Mouse (Mus musculus): ENCODE results near the gene Ermap. TPM values are rescaled to one million over a fixed set of nuclear protein-coding genes. Genes with fewer than 3 reads are reported as not detected.

Ermap gene
- polyA plus RNA-seq, 1 experiment from 2014 or later, result 0.87 TPM

DNA sequence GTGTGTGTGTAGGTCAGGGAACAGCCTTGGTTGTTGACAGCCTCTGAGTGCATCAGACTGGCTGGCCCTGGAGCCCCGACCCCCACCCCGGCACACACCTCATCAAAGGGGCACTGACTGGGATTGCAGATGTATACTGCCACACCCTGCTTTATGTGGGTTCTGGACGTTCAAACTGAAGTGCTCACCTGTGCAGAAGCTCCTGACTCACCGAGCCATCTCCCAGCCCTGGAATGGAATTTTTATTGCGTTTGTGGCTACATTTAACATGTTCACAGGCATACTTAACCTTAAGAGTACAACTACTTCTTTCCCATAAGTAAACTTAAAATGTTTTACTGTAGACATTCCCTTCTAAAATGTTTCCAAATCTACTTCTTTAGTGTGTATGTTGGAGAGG, 31.9 kb downstream of the Ermap start:
- no peak overlapping the region for H3K4me3 ChIP-seq
- H3K9me3 ChIP-seq (replicated peaks), result no peaks in the 10 kb centered on the region
- no peak for ATAC-seq
- no peaks in the 10 kb centered on the region for H3K27me3 ChIP-seq
- no peak overlapping the region for H3K4me2 ChIP-seq
- H3K36me3 ChIP-seq (ENCODE audit: poor library complexity, severe bottlenecking), result no peaks in the 10 kb centered on the region
- no peak overlapping the region for H3K27ac ChIP-seq
- no peaks in the 10 kb centered on the region for H3K4me1 ChIP-seq
- WGBS, result 91% methylated on average over 5 of the region's 5 CpGs
- no peak overlapping the region for H3K9ac ChIP-seq

DNA sequence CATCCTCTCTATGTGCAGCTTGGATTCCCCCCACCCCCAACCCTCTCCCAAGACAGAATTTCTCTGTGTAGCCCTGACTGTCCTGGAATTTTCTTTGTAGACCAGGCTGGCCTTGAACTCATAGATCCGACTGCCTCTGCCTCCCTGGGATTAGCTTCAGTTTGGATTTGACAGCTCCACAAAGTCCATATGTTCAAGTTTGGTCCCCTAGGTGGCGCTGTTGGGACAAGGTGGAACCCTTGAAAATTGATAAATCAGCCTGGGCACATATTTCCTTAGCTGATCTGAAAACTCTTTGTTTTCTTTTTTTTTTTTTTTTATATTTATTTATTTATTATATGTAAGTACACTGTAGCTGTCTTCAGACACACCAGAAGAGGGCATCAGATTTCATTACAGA, 32.6 kb downstream of the Ermap start:
- Histone ChIP-seq H3K36me3 (ENCODE audit: poor library complexity, severe bottlenecking) (no peaks in the 10 kb centered on the region), H3K27ac (no peak overlapping the region), H3K9ac (no peak overlapping the region), H3K4me1 (no peaks in the 10 kb centered on the region), H3K27me3 (no peaks in the 10 kb centered on the region), H3K4me2 (no peak overlapping the region), H3K4me3 (no peak overlapping the region), H3K9me3 (replicated peaks) (no peaks in the 10 kb centered on the region)
- 39% methylated on average over 2 of the region's 2 CpGs for WGBS
- no peak for ATAC-seq

DNA sequence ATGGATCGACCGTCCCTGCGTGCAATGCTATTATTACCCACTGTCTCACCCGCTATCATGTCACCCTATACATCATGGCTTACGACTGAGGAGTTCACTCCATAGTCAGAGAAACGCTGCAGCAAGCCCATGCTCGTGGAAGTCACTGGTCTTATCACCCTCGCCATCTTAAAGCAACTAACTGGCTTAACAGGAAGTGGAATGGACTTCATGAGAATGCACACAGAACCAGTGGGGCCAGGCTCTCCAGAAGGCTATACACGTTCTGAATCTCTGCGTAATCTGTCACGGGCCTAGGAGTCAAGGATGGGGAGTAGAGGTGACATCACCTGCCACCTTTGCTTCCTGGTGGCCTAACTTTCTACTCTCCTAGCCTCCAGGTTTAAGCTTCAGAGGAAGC, 41.1 kb downstream of the Ermap start:
- Histone ChIP-seq H3K4me1 (peaks cover 4% of the 10 kb centered on the region; the same call in 1 of the 2 replicates), H3K27ac (no peak overlapping the region), H3K36me3 (ENCODE audit: poor library complexity, severe bottlenecking) (no peaks in the 10 kb centered on the region), H3K27me3 (no peaks in the 10 kb centered on the region), H3K9me3 (replicated peaks) (no peaks in the 10 kb centered on the region), H3K9ac (no peak overlapping the region), H3K4me2 (no peak overlapping the region), H3K4me3 (no peak overlapping the region)
- 94% methylated on average over 11 of the region's 11 CpGs for WGBS
- no peak for ATAC-seq

DNA sequence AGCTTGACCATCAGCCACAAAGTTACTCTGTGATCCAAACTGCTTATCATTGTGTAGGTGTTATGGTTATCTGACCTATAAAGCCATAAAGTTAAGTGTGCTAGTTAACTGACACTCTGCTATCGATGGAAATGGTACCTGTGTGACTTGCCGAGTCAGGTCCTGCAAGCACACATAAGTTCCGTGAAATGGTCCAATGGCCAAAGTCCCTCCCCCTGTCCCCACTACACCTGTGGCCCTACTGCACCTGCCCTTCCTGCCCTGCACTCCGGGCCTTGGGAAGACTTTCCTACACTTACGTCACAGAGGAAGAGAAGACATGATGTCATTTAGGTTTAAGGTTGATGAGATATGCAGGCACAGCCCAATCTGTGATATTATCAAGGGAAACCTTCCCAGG, 42.5 kb downstream of the Ermap start:
- WGBS, result 94% methylated on average over 5 of the region's 5 CpGs
- no peak for ATAC-seq
- no peak overlapping the region for H3K27ac ChIP-seq

DNA sequence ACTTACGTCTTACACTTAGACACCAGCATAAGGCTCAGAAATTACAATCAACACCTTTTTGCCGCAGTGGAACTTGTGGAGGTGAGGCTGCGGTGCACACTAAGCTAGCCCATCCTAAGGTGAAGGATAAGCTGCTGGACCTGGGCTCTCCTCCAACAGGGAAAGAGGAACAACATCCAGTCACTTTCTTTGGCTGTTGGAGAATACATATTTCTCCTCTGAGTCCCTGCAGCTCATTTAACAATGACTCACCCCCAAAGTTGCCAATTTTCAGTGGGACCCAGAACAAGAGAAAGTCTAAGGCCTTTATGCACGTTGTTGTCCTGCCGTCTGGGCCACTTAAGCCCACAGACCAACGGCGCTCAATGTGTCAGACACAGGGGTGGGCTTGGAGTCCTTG, 43.0 kb downstream of the Ermap start:
- no peak overlapping the region for H3K4me3 ChIP-seq
- no peak for ATAC-seq
- peaks cover 7% of the 10 kb centered on the region; the same call in 1 of the 2 replicates for H3K4me1 ChIP-seq
- no peak overlapping the region for H3K27ac ChIP-seq
- H3K4me2 ChIP-seq, result no peak overlapping the region
- 78% methylated on average over 7 of the region's 7 CpGs for WGBS
- no peaks in the 10 kb centered on the region for H3K9me3 ChIP-seq (replicated peaks)
- no peak overlapping the region for H3K9ac ChIP-seq
- no peaks in the 10 kb centered on the region for H3K27me3 ChIP-seq
- H3K36me3 ChIP-seq (ENCODE audit: poor library complexity, severe bottlenecking), result no peaks in the 10 kb centered on the region

More for the DNA sequence above, 42.5 kb downstream of the Ermap start:
- H3K4me3 ChIP-seq, result no peak overlapping the region
- no peaks in the 10 kb centered on the region for H3K27me3 ChIP-seq
- no peaks in the 10 kb centered on the region for H3K9me3 ChIP-seq (replicated peaks)
- H3K4me2 ChIP-seq, result no peak overlapping the region
- no peak overlapping the region for H3K9ac ChIP-seq
- H3K4me1 ChIP-seq, result peaks cover 6% of the 10 kb centered on the region; the same call in 1 of the 2 replicates
- no peaks in the 10 kb centered on the region for H3K36me3 ChIP-seq (ENCODE audit: poor library complexity, severe bottlenecking)

DNA sequence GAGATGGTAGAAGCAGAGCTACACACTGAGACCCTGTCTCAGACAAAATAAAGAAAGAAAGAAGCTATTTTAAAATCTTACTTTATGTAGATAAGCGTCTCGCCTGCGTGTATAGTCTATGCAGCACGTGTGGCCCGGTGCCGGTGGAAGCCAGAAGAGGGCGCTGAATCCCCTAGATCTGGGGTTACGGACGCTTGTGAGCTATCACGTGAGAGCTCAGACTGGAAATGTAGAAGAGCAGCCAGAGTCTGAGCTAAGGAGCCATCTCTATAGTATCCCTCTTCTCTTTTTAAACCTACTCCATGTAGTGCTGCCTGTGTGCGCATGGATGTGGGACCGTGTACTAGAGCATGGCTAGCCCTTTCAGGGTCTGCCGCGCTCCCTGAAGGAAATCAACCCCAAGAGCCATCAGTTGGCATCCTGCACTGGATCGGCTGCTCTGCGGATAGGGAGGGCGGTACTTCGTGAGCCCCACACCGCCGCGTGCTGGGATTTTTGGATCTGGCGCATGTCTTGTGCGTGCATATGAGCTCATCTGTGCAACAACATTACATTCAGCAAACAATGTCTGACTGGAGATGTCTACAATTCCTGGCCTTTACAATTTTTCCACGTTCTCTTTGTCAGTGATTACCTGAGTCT, 47.5 kb downstream of the Ermap start:
- no peaks in the 10 kb centered on the region for H3K27me3 ChIP-seq
- H3K9me3 ChIP-seq (replicated peaks), result no peaks in the 10 kb centered on the region
- peak; percentile 82 for ATAC-seq
- peaks cover 4% of the 10 kb centered on the region; the same call in 1 of the 2 replicates for H3K36me3 ChIP-seq (ENCODE audit: poor library complexity, severe bottlenecking)
- 28% methylated on average over 24 of the region's 24 CpGs for WGBS
- peak overlapping the region; percentile 38; the same call in 1 of the 2 replicates for H3K9ac ChIP-seq
- peaks cover 15% of the 10 kb centered on the region for H3K4me1 ChIP-seq
- H3K27ac ChIP-seq, result no peak overlapping the region
- peak overlapping the region; percentile 21 for H3K4me3 ChIP-seq
- H3K4me2 ChIP-seq, result peak overlapping the region; percentile 58

DNA sequence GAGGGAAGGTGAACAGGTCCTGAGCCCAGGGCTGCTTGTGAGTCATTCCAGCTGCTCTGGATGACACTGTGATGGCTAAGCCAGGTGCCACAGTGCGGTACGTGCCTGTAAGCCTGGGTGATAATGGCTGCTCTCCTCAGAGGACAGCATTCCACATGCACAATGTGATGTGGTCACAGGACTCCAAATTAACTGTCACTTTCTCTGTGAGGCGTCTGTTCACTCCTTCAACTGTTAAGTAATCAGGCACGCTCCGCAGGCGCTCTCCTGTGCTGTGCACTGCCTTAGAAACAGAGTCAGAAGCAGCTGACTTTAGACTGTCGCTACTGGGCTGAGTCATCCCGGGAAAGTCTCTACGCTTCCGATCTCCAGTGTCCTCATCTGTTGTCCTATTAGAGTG, 48.6 kb downstream of the Ermap start:
- WGBS, result 61% methylated on average over 10 of the region's 10 CpGs
- peaks cover 16% of the 10 kb centered on the region for H3K36me3 ChIP-seq (ENCODE audit: poor library complexity, severe bottlenecking)

DNA sequence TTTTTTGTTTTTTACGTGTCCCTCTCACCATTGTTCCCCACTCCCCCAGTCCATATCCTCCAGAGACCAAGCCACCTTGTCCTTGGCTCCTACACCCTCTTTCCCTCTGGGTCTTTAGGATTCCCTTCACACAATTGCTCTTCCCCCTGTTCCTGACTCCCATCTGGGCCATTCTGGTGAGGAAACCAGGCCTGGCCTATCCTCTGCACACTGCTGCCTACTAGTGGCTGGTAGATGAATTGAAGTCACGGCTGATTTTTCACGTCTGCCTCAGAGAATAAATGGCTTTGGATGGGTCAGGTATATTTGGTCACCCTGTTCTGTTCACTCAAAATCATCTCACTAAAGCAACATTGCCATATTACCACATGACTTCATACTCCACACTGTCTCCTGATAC, 49.7 kb downstream of the Ermap start:
- WGBS, result 49% methylated on average over 3 of the region's 3 CpGs

More for the DNA sequence above, 48.6 kb downstream of the Ermap start:
- Histone ChIP-seq H3K9me3 (replicated peaks) (no peaks in the 10 kb centered on the region), H3K27ac (no peak overlapping the region), H3K4me2 (no peak overlapping the region), H3K9ac (no peak overlapping the region), H3K27me3 (no peaks in the 10 kb centered on the region), H3K4me3 (no peak overlapping the region), H3K4me1 (peaks cover 15% of the 10 kb centered on the region)
- no peak for ATAC-seq

DNA sequence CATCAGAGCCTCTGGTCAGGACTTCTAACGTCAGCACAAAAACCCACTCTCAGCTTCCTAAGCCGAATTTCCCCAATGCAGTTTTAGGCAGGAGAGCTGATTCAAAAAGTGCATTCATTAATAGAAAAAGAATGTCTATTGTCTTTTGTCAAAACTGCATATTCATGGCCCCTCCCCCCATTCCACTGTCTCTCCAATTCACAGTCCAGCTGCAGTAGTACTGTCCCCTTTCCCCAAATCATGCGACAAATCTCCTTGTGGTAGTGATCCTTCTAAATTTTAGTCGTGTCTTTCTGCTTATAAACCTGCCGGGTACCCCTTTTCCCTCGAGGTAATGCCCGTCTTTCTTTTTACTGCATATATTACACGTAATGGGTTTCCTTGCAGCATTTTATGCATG, 51.0 kb downstream of the Ermap start:
- H3K4me3 ChIP-seq, result no peak overlapping the region
- H3K4me2 ChIP-seq, result peak overlapping the region; percentile 54
- peaks cover 40% of the 10 kb centered on the region for H3K36me3 ChIP-seq (ENCODE audit: poor library complexity, severe bottlenecking)
- no peak overlapping the region for H3K9ac ChIP-seq
- no peak for ATAC-seq
- no peaks in the 10 kb centered on the region for H3K27me3 ChIP-seq
- no peak overlapping the region for H3K27ac ChIP-seq
- H3K4me1 ChIP-seq, result peaks cover 15% of the 10 kb centered on the region
- WGBS, result 53% methylated on average over 8 of the region's 8 CpGs
- H3K9me3 ChIP-seq (replicated peaks), result no peaks in the 10 kb centered on the region

More for the DNA sequence above, 49.7 kb downstream of the Ermap start:
- no peak overlapping the region for H3K9ac ChIP-seq
- H3K9me3 ChIP-seq (replicated peaks), result no peaks in the 10 kb centered on the region
- H3K4me2 ChIP-seq, result no peak overlapping the region
- H3K27me3 ChIP-seq, result no peaks in the 10 kb centered on the region
- no peak overlapping the region for H3K27ac ChIP-seq
- no peak overlapping the region for H3K4me3 ChIP-seq
- H3K36me3 ChIP-seq (ENCODE audit: poor library complexity, severe bottlenecking), result peaks cover 26% of the 10 kb centered on the region
- peaks cover 15% of the 10 kb centered on the region for H3K4me1 ChIP-seq
- ATAC-seq, result no peak

DNA sequence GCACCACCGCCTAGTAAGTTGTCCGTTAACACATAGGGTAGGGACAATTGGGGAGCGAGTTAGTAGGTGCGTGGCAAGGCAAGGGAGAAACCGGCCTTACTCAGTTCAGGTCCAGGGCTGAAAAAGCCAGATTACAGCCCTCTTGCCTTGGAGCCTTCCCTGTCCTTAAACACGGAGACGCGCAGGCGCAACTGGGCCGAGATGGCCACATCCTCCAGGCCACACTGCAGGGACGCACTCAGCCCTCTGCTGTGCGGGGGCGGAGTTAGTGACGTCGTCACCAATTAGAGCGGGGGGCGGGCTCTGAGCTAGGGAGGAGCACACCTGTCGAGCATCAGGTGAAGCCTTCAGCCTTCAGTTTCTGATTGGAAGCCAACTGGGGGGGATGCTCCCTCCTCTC, 51.6 kb downstream of the Ermap start:
- Histone ChIP-seq H3K27ac (0 out of 2 replicates have a peak overlapping the region, but pooled peaks have one; percentile 2), H3K36me3 (ENCODE audit: poor library complexity, severe bottlenecking) (peaks cover 46% of the 10 kb centered on the region), H3K9ac (peak overlapping the region; percentile 40; the same call in 1 of the 2 replicates), H3K27me3 (no peaks in the 10 kb centered on the region), H3K9me3 (replicated peaks) (no peaks in the 10 kb centered on the region), H3K4me2 (peak overlapping the region; percentile 54), H3K4me3 (peak overlapping the region; percentile 20), H3K4me1 (peaks cover 15% of the 10 kb centered on the region)
- 5% methylated on average over 18 of the region's 18 CpGs for WGBS
- ATAC-seq, result peak; percentile 84

DNA sequence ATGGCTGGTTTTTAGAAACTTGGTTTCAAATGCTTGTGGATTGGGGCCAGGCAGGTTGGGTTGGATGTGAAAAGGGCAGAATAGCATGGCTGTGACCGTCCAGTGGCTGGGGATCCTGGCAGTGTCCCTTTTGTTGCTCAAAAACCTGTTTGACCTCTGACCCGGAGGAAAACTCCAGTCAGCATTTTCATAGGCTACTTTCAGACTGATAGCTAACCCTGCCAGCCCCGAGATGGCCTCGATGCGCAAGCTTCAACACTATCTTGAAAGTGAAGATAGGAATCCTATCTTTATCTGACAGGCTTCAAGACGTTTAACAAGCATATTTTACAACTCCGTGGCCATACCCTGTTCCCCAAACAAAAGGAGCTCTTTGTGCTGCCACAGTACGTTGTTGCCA, 52.5 kb downstream of the Ermap start:
- no peak overlapping the region for H3K9ac ChIP-seq
- no peaks in the 10 kb centered on the region for H3K27me3 ChIP-seq

DNA sequence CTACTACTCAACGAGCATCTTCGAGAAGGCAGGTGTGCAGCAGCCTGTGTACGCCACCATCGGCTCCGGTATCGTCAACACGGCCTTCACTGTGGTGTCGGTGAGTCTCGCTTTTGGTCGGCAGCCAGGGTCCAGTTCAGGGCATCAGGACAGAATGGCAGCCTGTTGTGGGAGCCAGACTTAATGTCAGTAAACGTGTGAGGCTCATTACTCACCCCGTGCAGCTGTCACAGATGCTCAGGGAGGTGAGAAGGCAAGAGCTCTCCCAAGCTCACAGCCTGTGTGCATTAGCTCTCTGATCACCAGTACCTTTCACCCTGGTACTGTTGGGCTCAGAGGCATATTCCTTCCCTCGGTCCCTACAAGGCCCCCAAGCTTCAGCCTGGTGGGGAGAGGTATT, 56.0 kb downstream of the Ermap start:
- Histone ChIP-seq H3K36me3 (ENCODE audit: poor library complexity, severe bottlenecking) (peaks cover 80% of the 10 kb centered on the region), H3K27me3 (no peaks in the 10 kb centered on the region), H3K27ac (no peak overlapping the region), H3K4me1 (peaks cover 12% of the 10 kb centered on the region), H3K9ac (no peak overlapping the region), H3K9me3 (replicated peaks) (no peaks in the 10 kb centered on the region), H3K4me2 (no peak overlapping the region), H3K4me3 (no peak overlapping the region)
- 92% methylated on average over 13 of the region's 13 CpGs for WGBS
- no peak for ATAC-seq

More for the DNA sequence above, 52.5 kb downstream of the Ermap start:
- Histone ChIP-seq H3K9me3 (replicated peaks) (no peaks in the 10 kb centered on the region), H3K36me3 (ENCODE audit: poor library complexity, severe bottlenecking) (peaks cover 54% of the 10 kb centered on the region), H3K27ac (0 out of 2 replicates have a peak overlapping the region, but pooled peaks have one; percentile 2), H3K4me3 (no peak overlapping the region), H3K4me1 (peaks cover 13% of the 10 kb centered on the region), H3K4me2 (no peak overlapping the region)
- 62% methylated on average over 8 of the region's 8 CpGs for WGBS
- no peak for ATAC-seq

DNA sequence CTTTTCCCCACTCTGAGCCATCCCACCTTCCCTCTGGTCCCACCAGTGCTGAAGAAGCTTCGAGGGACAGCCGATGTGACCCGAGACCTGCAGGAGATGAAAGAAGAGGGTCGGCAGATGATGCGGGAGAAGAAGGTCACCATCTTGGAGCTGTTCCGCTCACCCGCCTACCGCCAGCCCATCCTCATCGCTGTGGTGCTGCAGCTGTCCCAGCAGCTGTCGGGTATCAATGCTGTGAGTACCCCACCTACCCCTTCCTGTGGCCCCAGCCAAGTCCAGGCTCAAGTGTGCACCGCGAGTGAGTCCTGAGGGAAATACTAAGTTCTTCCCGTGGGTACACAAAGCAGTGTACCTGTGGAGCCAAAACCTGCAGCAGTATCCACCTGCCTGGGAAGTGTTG, 56.5 kb downstream of the Ermap start:
- Histone ChIP-seq H3K4me2 (no peak overlapping the region), H3K4me3 (no peak overlapping the region), H3K9ac (no peak overlapping the region), H3K9me3 (replicated peaks) (no peaks in the 10 kb centered on the region), H3K4me1 (peaks cover 6% of the 10 kb centered on the region), H3K36me3 (ENCODE audit: poor library complexity, severe bottlenecking) (peaks cover 83% of the 10 kb centered on the region), H3K27me3 (no peaks in the 10 kb centered on the region), H3K27ac (no peak overlapping the region)
- no peak for ATAC-seq
- 95% methylated on average over 13 of the region's 13 CpGs for WGBS

Measured in forebrain, embryonic 13.5 days (tissue).